Mouse (Mus musculus) right cerebral cortex, postnatal 25 days (tissue): ENCODE results near the gene Leng1.

Source experiments
- DNase-seq: peaks from one replicate; pipeline ENCODE4 v3.0.0; 2022

The Leng1 gene

DNA sequence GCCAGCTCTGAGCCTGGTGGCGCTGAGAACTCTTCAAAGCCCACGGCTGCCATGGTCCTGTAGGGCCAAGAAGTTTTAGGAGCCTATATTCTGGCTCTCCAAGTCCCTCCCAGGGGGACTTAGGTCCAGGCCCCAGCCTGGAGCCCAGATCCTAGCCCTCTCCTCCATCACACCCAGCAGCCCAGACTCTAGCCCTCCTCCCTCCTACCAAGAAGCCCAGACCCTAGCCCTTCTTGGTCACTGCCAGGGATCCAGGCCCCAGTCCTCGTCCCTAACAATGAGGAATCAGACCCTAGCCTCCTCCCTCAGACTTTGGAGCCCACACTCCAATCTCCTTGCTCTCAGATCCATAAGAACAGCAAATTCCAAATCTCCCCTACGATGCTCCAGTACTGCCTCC, 36.6 kb downstream of the Leng1 start:
- DNase-seq: no peak

- DNase-seq: peak; percentile 90
These were observed 48.2 kb downstream of the Leng1 start, which contains the start of gene Ndufa3 for GRCm38 (mm10) chr7:3617242-3617995. Gene Ndufa3 (plus strand): TSS chr7:3617373.

DNA sequence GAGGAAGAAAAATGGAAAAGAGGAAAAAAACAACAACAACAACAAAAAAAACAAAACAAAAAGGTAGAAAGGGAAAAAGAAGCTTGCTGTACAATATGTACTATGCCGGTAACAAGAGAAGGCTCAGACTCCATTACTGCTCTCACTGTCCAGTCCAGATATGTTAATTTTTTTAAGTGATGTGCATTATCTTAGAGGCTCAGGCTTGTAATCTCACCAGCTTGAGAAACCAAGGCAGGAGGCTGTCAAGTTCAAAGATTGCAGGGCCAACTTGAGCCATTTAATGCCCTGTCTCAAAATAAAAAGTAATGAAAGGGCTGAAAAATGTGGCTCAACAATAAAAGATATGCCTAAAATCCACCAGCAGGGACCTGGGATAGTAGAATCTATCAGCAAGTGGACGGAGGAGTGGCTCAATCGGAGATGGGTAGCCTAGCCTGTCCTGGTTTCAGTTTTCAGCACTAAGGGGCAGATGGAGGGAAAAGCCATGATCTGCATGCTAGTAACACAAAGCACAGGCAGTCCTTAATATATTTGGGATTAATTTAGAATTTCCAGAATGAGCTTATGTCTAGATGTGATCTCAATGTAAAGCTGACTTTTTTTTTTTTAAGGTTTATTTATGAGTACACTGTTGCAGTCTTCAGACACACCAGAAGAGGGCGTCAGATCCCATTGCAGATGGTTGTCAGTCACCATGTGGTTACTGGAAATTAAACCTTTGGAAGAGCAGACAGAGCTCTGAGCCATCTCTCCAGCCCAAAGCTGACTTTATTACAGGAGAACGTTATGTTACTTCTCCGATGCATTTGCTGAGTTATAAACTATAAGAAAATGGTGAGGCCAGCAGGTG, 49.0 kb downstream of the Leng1 start:
- DNase-seq: peak; percentile 21

DNA sequence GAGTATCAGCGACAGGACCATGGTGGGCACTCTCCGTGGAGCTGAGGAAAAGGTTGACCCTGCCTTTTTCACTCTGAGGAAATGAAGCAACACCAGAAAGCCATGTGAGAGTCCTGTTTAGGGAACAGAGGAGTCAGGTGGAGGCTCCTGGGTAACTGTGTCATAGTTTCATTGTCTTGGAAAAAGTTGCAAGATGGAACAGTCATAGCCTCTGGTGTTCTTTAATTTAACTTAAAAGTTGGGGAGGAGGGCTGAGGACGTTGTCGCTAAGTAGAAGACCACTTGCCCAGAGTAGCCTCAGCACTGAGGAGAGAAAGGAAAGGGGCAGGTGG, 49.6 kb downstream of the Leng1 start, which contains the start of gene Oscar:
Gene Oscar, minus strand, starts transcription at position 101 of the 332 bp plus-strand sequence.
- DNase-seq: no peak

DNA sequence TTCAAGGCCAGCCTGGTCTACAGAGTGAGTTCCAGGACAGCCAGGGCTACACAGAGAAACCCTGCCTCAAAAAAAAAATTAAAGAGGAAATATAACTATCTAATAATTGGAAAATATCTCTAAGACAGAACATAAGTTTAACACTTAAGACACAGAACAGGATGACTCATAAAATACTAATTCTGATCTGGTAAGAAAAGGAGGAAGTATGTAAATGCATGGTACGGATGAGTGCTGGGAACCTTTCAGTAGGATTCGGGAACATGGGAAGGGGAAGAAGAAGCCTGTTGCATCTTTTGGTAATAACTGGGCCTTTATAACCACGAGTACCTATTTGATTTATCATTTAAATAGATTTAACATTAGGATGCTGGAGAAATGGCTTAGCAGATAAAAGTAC, 51.6 kb downstream of the Leng1 start:
- no peak for DNase-seq

GRCm38 (mm10) chr7:3611006-3611405, 54.6 kb downstream of the Leng1 start:
- no peak for DNase-seq

DNA sequence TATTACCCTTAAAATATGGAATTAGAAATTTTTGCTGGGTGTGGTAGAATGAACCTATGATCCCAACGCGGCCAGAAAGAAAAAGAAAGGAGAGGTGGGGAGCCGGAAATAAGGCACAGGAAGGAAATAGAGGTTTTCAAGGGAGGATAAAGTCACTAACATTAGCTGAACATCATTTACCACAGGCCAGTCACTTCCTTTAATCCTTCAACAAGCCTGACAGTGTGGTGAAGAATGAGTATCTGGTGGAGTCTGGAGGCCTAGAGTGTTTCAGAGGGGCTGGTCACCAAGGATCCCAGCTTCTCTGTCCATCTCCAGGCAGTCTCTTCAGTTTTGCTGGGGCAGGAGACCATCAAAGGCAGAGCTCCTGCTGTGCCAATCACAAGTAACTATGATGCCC, 55.2 kb downstream of the Leng1 start:
- no peak for DNase-seq
